Mouse (Mus musculus): ENCODE measurements at regions not wholly inside any gene's neighbourhood (a gene's known extent, or its start where the extent isn't known, plus 50 kb on each side); places are given as distances from the start of the nearest gene placed in this dataset.

DNA sequence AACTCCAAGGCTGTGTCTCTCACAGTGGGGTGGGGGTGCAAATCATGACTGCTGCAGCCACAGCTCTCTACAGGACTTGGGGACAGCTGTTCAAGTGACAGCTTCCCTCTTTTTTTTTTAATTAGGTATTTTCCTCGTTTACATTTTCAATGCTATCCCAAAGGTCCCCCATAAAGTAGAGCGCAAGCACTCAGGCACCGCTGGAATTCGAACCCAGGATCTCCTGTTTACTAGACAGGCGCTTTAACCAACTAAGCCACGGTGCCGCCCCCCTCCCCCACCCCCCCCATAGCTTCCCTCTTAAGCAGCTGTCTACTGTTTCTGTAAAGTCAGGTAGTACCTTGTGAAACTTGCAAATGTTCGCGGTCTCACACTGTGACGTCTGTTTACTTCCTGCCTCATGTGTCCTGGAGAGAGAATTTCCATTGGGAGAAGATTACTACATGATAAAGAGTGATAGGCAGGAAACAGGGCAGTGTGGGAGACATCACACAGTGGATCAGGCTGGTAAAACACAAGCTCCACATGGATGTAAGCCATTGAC, 324.7 kb downstream of the 1700129C05Rik start:
- Histone ChIP-seq H3K4me1 (ENCODE audit: control insufficient read depth, insufficient read depth, low read length) (no peaks in the 10 kb centered on the region), H3K4me2 (replicated peaks; ENCODE audit: low read depth, low read length) (no peak overlapping the region), H3K27me3 (ENCODE audit: control insufficient read depth, insufficient read depth, low read length) (no peaks in the 10 kb centered on the region), H3K9me3 (ENCODE audit: control insufficient read depth, low read length) (no peaks in the 10 kb centered on the region), H3K36me3 (ENCODE audit: control insufficient read depth, insufficient read depth, low read length) (no peaks in the 10 kb centered on the region), H3K27ac (ENCODE audit: low read depth, low read length) (no peak overlapping the region), H3K4me3 (ENCODE audit: low read length) (no peak overlapping the region), H3K9ac (ENCODE audit: low read depth, low read length) (no peak overlapping the region)
- WGBS = 78% methylated on average over 10 of the region's 10 CpGs
- ATAC-seq (ENCODE audit: low FRiP score, low TSS enrichment) = no peak

- Histone ChIP-seq H3K9me3 (ENCODE audit: control insufficient read depth, low read length) (no peaks in the 10 kb centered on the region), H3K9ac (ENCODE audit: low read depth, low read length) (no peak overlapping the region), H3K4me3 (ENCODE audit: low read length) (no peak overlapping the region), H3K4me1 (ENCODE audit: control insufficient read depth, insufficient read depth, low read length) (0 out of 2 replicates have a peak, but pooled peaks cover 2% of the 10 kb centered on the region), H3K27me3 (ENCODE audit: control insufficient read depth, insufficient read depth, low read length) (no peaks in the 10 kb centered on the region), H3K36me3 (ENCODE audit: control insufficient read depth, insufficient read depth, low read length) (no peaks in the 10 kb centered on the region), H3K27ac (ENCODE audit: low read depth, low read length) (no peak overlapping the region), H3K4me2 (replicated peaks; ENCODE audit: low read depth, low read length) (no peak overlapping the region)
- no peak for ATAC-seq (ENCODE audit: low FRiP score, low TSS enrichment)
- WGBS = 82% methylated on average over 1 of the region's 1 CpGs
These were observed 326.2 kb downstream of the 1700129C05Rik start for GRCm38 (mm10) chr14:58816540-58816876.

DNA sequence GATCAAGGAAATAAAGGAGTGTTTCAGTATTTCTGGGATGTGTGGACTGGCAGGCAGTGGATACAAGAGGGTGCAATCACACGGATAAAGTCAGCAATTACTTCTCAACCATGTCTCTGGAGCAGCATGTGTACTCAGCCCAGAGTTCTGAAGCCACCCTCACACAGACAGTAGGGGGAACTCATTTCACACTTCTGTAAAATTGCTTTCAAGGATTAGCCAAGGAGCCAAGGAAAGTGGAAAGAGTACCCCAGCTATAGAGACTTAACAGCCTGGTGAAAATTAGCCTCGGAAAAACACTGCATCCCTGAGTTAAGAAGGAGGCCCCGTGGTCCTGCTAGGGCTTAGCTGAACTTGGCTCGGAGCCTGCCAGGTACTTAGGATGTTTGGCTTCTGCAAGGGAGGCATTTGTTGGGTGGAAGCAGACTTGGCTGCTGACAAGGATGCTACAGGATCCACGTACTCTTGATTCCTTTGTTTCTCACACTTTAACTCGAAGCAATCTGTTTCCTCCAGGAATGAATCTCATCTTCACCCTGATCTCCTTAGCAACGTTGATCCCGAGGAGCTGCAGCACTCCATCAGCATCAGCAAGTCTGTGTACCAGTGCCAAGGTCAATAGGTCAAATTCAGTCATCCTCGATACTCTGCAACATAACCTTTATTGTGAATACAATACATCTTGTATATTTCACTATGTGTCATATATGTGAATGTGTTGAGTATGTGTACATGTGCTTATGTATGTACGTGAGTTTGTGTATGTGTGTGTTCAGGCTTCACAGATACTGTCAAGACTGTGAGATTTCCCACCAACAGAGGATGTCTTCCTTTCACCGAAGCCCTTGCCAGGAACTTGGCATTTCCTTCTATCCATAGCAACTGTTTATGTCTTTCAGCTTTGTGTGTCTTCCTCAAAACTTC, 326.8 kb downstream of the 1700129C05Rik start:
- no peaks in the 10 kb centered on the region for H3K9me3 ChIP-seq (ENCODE audit: control insufficient read depth, low read length)
- H3K27me3 ChIP-seq (ENCODE audit: control insufficient read depth, insufficient read depth, low read length) = no peaks in the 10 kb centered on the region
- H3K27ac ChIP-seq (ENCODE audit: low read depth, low read length) = no peak overlapping the region
- no peaks in the 10 kb centered on the region for H3K36me3 ChIP-seq (ENCODE audit: control insufficient read depth, insufficient read depth, low read length)
- H3K9ac ChIP-seq (ENCODE audit: low read depth, low read length) = no peak overlapping the region
- WGBS = 56% methylated on average over 11 of the region's 11 CpGs
- 0 out of 2 replicates have a peak, but pooled peaks cover 3% of the 10 kb centered on the region for H3K4me1 ChIP-seq (ENCODE audit: control insufficient read depth, insufficient read depth, low read length)
- ATAC-seq (ENCODE audit: low FRiP score, low TSS enrichment) = no peak
- no peak overlapping the region for H3K4me2 ChIP-seq (replicated peaks; ENCODE audit: low read depth, low read length)
- no peak overlapping the region for H3K4me3 ChIP-seq (ENCODE audit: low read length)

- no peak overlapping the region for H3K9ac ChIP-seq (ENCODE audit: low read depth, low read length)
- ATAC-seq (ENCODE audit: low FRiP score, low TSS enrichment) = no peak
- no peaks in the 10 kb centered on the region for H3K27me3 ChIP-seq (ENCODE audit: control insufficient read depth, insufficient read depth, low read length)
- no peak overlapping the region for H3K4me3 ChIP-seq (ENCODE audit: low read length)
- WGBS = 57% methylated on average over 5 of the region's 5 CpGs
- no peak overlapping the region for H3K4me2 ChIP-seq (replicated peaks; ENCODE audit: low read depth, low read length)
- H3K27ac ChIP-seq (ENCODE audit: low read depth, low read length) = peak overlapping the region; percentile 39; the same call in 1 of the 2 replicates
- 0 out of 2 replicates have a peak, but pooled peaks cover 3% of the 10 kb centered on the region for H3K4me1 ChIP-seq (ENCODE audit: control insufficient read depth, insufficient read depth, low read length)
- H3K9me3 ChIP-seq (ENCODE audit: control insufficient read depth, low read length) = no peaks in the 10 kb centered on the region
- H3K36me3 ChIP-seq (ENCODE audit: control insufficient read depth, insufficient read depth, low read length) = no peaks in the 10 kb centered on the region
These were observed 330.1 kb downstream of the 1700129C05Rik start for GRCm38 (mm10) chr14:58812585-58812984.

- Histone ChIP-seq H3K9ac (ENCODE audit: low read depth, low read length) (no peak overlapping the region), H3K4me1 (ENCODE audit: control insufficient read depth, insufficient read depth, low read length) (no peaks in the 10 kb centered on the region), H3K9me3 (ENCODE audit: control insufficient read depth, low read length) (no peaks in the 10 kb centered on the region), H3K27ac (ENCODE audit: low read depth, low read length) (no peak overlapping the region), H3K4me2 (replicated peaks; ENCODE audit: low read depth, low read length) (no peak overlapping the region), H3K4me3 (ENCODE audit: low read length) (no peak overlapping the region), H3K36me3 (ENCODE audit: control insufficient read depth, insufficient read depth, low read length) (no peaks in the 10 kb centered on the region), H3K27me3 (ENCODE audit: control insufficient read depth, insufficient read depth, low read length) (no peaks in the 10 kb centered on the region)
- no peak for ATAC-seq (ENCODE audit: low FRiP score, low TSS enrichment)
These were observed 341.3 kb downstream of the 1700129C05Rik start for GRCm38 (mm10) chr14:58801402-58801861.

GRCm38 (mm10) chr14:58788190-58788945, 354.3 kb downstream of the 1700129C05Rik start:
- Histone ChIP-seq H3K9me3 (ENCODE audit: control insufficient read depth, low read length) (no peaks in the 10 kb centered on the region), H3K4me1 (ENCODE audit: control insufficient read depth, insufficient read depth, low read length) (no peaks in the 10 kb centered on the region), H3K27me3 (ENCODE audit: control insufficient read depth, insufficient read depth, low read length) (no peaks in the 10 kb centered on the region), H3K4me2 (replicated peaks; ENCODE audit: low read depth, low read length) (no peak overlapping the region), H3K9ac (ENCODE audit: low read depth, low read length) (no peak overlapping the region), H3K27ac (ENCODE audit: low read depth, low read length) (no peak overlapping the region), H3K36me3 (ENCODE audit: control insufficient read depth, insufficient read depth, low read length) (no peaks in the 10 kb centered on the region), H3K4me3 (ENCODE audit: low read length) (no peak overlapping the region)
- WGBS = 84% methylated on average over 10 of the region's 10 CpGs
- ATAC-seq (ENCODE audit: low FRiP score, low TSS enrichment) = no peak

- no peaks in the 10 kb centered on the region for H3K36me3 ChIP-seq (ENCODE audit: control insufficient read depth, insufficient read depth, low read length)
- H3K27ac ChIP-seq (ENCODE audit: low read depth, low read length) = no peak overlapping the region
- peak; percentile 57; the same call in 1 of the 2 replicates for ATAC-seq (ENCODE audit: low FRiP score, low TSS enrichment)
- H3K4me1 ChIP-seq (ENCODE audit: control insufficient read depth, insufficient read depth, low read length) = no peaks in the 10 kb centered on the region
- no peak overlapping the region for H3K4me2 ChIP-seq (replicated peaks; ENCODE audit: low read depth, low read length)
- H3K4me3 ChIP-seq (ENCODE audit: low read length) = no peak overlapping the region
- H3K9me3 ChIP-seq (ENCODE audit: control insufficient read depth, low read length) = no peaks in the 10 kb centered on the region
- no peak overlapping the region for H3K9ac ChIP-seq (ENCODE audit: low read depth, low read length)
- no peaks in the 10 kb centered on the region for H3K27me3 ChIP-seq (ENCODE audit: control insufficient read depth, insufficient read depth, low read length)
- 59% methylated on average over 2 of the region's 2 CpGs for WGBS
These were observed 355.1 kb downstream of the 1700129C05Rik start for GRCm38 (mm10) chr14:58787618-58788017.

- Histone ChIP-seq H3K9me3 (ENCODE audit: control insufficient read depth, low read length) (no peaks in the 10 kb centered on the region), H3K9ac (ENCODE audit: low read depth, low read length) (no peak overlapping the region), H3K4me2 (replicated peaks; ENCODE audit: low read depth, low read length) (no peak overlapping the region), H3K4me1 (ENCODE audit: control insufficient read depth, insufficient read depth, low read length) (no peaks in the 10 kb centered on the region), H3K36me3 (ENCODE audit: control insufficient read depth, insufficient read depth, low read length) (no peaks in the 10 kb centered on the region), H3K27me3 (ENCODE audit: control insufficient read depth, insufficient read depth, low read length) (no peaks in the 10 kb centered on the region), H3K4me3 (ENCODE audit: low read length) (no peak overlapping the region), H3K27ac (ENCODE audit: low read depth, low read length) (no peak overlapping the region)
- peak; percentile 78; the same call in 1 of the 2 replicates for ATAC-seq (ENCODE audit: low FRiP score, low TSS enrichment)
- 80% methylated on average over 4 of the region's 4 CpGs for WGBS
These were observed 355.8 kb downstream of the 1700129C05Rik start for GRCm38 (mm10) chr14:58786791-58787491.
